Mouse (Mus musculus): ENCODE results near the gene Fgd3.

Fgd3 gene

DNA sequence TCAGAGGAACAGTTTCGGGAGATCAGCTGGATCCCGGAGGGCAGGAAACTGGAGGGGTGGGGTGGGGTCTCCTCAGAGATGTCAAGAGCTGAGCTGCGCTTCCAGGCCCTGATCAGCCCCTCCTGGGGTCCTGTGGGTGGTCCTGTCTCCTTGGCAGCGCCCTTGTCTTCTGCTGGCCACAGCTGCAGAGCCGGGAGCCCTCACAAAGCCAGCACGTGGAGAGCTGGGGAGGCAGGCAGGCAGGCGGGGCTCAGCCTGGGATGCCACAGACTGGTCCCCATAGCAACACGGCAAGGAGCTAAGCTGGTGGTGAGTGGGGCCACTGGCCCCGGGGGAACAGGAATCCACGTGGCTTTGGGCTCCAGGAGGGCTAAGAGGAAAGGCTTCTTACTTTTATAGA lies at the start of gene Fgd3:
Gene Fgd3, minus strand, starts transcription at position 272 of the 400 bp plus-strand sequence.
- in situ Hi-C loops (cut with MboI), result no loop called here

- in situ Hi-C loops (cut with MboI), result no loop called here
Measured at GRCm38 (mm10) chr13:49369404-49369803, 49.3 kb upstream of the Fgd3 start.

GRCm38 (mm10) chr13:49367657-49368440 lies 47.7 kb upstream of the Fgd3 start:
- in situ Hi-C loops (cut with MboI), result no loop called here

GRCm38 (mm10) chr13:49364716-49365115 lies 44.6 kb upstream of the Fgd3 start:
- in situ Hi-C loops (cut with MboI), result no loop called here

GRCm38 (mm10) chr13:49362804-49363203 lies 42.7 kb upstream of the Fgd3 start:
- in situ Hi-C loops (cut with MboI), result no loop called here

DNA sequence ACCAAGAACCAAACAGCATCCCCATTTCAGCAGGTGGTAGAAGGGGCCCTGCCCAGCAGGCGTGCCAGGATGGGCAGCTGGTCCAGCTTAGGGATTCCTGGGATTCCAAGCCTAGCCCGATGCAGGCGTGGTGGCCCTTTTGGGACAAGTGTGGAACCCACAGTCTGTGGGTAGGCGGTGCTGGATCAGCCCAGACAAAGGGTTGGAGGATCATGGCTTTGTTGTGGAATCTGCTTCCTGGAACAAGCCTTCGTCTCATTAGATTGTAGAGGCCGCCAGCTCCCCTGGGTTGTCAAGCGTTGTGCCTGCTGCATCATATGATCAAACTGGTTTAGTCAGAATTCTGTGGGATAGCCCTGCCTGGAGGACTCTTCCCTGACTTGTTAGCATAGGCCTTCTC lies 42.3 kb upstream of the Fgd3 start:
- in situ Hi-C loops (cut with MboI), result no loop called here

- in situ Hi-C loops (cut with MboI), result no loop called here
Measured at GRCm38 (mm10) chr13:49360906-49361406, 40.8 kb upstream of the Fgd3 start.

DNA sequence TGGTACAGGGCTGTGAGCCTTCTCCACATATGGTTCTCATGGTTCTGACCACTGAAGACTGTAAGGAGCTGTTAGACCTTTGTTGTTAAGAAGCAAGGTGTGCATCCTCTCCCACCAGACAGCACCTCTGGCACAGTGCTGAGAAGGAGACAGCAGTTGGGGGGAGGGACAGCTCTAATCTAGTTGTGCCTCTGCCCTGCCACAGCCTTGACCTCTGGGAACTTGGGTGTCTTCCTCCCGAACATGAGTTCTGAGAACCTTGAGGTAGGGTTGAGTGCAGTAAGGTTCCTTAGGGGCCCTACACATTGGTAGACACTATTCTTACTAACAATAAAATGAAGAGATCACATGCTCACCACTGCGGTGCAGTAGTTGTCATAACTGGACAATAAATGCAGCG lies 38.1 kb upstream of the Fgd3 start:
- in situ Hi-C loops (cut with MboI), result no loop called here

- in situ Hi-C loops (cut with MboI), result no loop called here
Measured at GRCm38 (mm10) chr13:49357367-49358026, 37.4 kb upstream of the Fgd3 start.

GRCm38 (mm10) chr13:49356090-49356489 lies 36.0 kb upstream of the Fgd3 start:
- in situ Hi-C loops (cut with MboI), result no loop called here

DNA sequence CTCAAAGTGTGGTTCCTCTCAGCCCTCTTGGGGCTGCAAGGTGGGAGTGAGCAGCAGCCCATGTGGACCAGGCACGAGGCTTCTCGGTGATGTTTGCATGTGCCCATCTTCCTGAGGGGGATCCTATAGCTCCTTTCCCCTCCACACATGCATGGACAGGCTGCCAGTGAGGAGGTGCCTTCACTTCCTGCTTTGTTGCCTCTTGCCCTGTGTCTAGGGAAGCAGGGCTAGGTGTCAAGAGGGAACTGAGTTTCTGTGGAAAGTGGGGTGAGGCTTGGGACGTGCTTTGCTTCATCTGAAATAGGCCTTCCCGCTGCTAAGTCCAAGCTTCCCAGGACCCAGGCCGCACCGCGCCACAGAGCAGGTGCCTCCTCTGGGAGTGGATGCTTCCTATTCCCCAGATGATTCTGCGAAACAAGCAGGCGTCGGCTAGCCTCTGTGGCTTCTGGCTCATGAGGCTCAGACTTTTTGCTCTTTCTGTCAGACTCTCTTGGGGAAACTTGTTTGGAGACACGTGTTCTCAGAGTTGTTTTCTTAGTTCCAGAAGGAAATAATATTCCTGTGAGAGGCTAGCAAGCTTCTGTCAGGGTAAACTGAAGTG lies 35.5 kb upstream of the Fgd3 start:
- in situ Hi-C loops (cut with MboI), result no loop called here

GRCm38 (mm10) chr13:49353991-49354507 lies 33.9 kb upstream of the Fgd3 start:
- in situ Hi-C loops (cut with MboI), result no loop called here

- in situ Hi-C loops (cut with MboI), result no loop called here
Measured at GRCm38 (mm10) chr13:49353422-49353821, 33.3 kb upstream of the Fgd3 start.

DNA sequence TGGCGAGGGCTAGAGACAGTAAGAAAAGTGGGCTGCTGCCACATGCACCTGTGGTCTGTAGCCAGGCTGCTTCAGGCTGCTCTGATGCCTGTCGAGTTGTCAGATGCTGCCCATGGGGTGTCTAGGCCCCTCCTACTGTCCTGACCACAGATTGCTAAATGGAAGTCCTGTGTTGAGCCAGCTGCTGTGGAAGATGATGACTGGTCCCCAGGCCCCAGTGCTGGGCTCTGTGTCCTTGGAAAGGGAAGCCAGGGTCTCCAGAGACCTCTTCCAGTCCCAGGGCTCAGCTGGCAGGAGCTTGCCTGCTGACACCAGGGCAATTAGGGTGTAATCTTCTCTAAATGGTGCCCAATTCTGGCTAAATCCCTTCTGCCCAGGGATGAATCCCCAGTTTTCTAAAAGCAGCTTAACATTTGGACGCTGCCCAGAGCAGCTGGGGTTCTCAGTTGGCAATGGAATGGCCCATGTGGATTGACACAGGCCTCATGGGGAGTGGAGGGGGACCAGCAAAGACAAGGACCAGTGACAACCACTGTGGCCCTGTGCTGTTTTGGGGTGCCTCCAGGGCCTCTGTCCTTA lies 32.6 kb upstream of the Fgd3 start:
- in situ Hi-C loops (cut with MboI), result no loop called here

- in situ Hi-C loops (cut with MboI), result no loop called here
Measured at GRCm38 (mm10) chr13:49349836-49350505, 29.9 kb upstream of the Fgd3 start.

GRCm38 (mm10) chr13:49349335-49349734 lies 29.2 kb upstream of the Fgd3 start:
- in situ Hi-C loops (cut with MboI), result no loop called here

DNA sequence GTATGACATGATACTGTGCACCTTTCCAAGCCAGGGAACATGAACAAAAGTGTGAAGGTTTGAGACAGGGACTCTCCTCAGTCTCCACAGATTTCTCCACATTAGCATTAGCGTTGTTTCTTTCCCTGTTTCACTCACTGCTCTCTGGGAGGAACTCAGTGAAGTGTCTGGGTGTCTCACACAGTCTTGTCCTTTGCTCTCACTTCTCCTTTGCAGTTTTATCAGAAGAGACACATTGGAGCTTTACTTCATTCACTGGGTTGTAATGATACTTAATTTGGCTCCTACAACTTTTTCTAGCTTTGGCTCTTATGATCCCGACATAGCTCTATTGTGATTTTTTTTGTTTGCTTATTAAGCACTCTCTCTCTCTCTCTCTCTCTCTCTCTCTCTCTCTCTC lies 28.4 kb upstream of the Fgd3 start:
- in situ Hi-C loops (cut with MboI), result no loop called here

DNA sequence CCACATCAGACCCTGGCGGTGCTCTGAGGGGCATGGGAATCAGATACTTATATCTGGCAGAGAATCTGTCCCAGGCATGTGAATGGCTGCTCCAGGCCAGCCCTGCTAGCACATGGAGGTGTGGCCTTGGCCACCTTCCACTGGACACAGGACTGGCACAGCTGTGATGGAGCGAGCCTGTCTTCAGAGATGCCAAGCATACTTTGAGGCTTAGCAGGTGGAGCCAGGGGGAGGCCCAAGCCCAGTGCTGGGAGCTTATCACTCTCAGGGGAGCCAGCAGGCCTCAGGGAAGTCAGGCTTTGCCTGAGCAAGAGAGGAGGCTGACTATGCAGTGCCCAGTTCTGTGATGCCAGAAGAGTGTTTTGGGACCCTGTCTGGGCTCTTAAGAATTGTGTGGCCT lies 25.4 kb upstream of the Fgd3 start:
- in situ Hi-C loops (cut with MboI), result no loop called here

DNA sequence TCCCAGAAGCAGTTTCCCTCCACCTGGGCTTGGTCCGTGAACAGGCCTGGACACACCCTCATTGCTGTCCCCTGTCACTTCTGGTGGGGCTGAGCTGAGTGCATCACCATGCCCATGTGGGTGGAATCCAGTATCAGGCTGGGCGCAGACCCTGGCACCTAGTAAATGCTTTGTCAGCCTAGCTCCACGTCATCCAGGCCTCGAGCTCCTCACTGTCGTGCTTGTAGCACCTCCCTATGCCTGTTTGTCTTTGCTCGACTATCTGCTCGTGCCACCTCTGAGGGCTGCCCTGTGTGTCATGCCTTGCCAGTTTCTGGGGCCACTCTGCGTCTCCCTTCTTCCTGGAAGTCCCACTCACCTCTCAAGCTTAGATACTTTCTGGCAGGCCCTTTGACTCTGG lies 24.5 kb upstream of the Fgd3 start:
- in situ Hi-C loops (cut with MboI), result no loop called here

GRCm38 (mm10) chr13:49342723-49343100 lies 22.6 kb upstream of the Fgd3 start:
- in situ Hi-C loops (cut with MboI), result no loop called here

- in situ Hi-C loops (cut with MboI), result no loop called here
Measured at GRCm38 (mm10) chr13:49341831-49342722, 22.0 kb upstream of the Fgd3 start.

Measured in mature B cell (primary cell).